ENCODE assay signal across 8 mouse cellular contexts in the genomic region with DNA sequence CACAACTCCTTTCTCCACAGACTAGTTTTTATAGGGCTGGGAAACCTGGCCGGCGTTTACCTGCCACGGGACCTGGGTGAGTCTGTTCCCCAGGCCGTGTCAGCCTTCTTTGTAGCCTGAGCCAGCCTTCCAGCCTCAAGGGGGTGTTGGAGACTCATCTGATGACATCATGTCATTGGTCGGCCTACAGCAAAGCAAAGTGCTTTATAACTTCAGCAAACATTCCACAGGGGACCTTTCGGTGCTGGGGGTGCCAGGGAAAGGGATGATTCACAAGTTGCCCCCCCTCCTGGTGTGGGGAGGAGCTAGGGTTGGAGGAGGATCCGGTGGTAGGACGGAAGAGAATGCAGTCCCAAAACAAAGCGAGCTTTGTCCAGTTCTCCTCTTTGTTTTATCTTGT. TPM values are rescaled to one million over a fixed set of nuclear protein-coding genes. Genes with fewer than 3 reads are reported as not detected.
DNase-seq lines count a peak whose midpoint lies in the region; ATAC-seq and TF ChIP-seq lines count a peak whose summit lies in the region.

No protein-coding gene starts in this region.

- H3K4me3 ChIP-seq in intestine, embryonic 14.5 days (ENCODE audit: low read depth, low read length): peak overlapping the region; percentile 57
- 0 out of 2 replicates have a peak overlapping the region, but pooled peaks have one; percentile 9 for H3K4me3 ChIP-seq in liver, postnatal 0 days (ENCODE audit: low read depth, low read length)

- TF ChIP-seq CTCF in liver, postnatal 0 days (IDR thresholded peaks at IDR 0.05; ENCODE audit: low read depth): 0 out of 2 replicates have a peak, but pooled peaks have one; percentile 9

- H3K4me1 ChIP-seq in intestine, embryonic 14.5 days (replicated peaks; ENCODE audit: control insufficient read depth, insufficient read depth, low read length): peaks cover 36% of the 10 kb centered on the region
- peaks cover 26% of the 10 kb centered on the region for H3K4me1 ChIP-seq in liver, postnatal 0 days (ENCODE audit: insufficient read depth)

- peak overlapping the region; percentile 95 for H3K27ac ChIP-seq in intestine, embryonic 14.5 days (ENCODE audit: low read depth)
- H3K27ac ChIP-seq in liver, postnatal 0 days (ENCODE audit: low read depth): peak overlapping the region; percentile 97; the same call in 1 of the 2 replicates

- intact Hi-C loops in gastrocnemius, postnatal 14 days (cut with DNase I; ENCODE audit: low total_unique reads): no loop called here

- H3K9me3 ChIP-seq in intestine, embryonic 14.5 days (ENCODE audit: control insufficient read depth, low read length): no peaks in the 10 kb centered on the region
- no peaks in the 10 kb centered on the region for H3K9me3 ChIP-seq in liver, postnatal 0 days (ENCODE audit: low read length)

- peak; percentile 52 for DNase-seq in right cerebral cortex, adult 18-20 months
- DNase-seq in right cerebral cortex, postnatal 4 days: no peak
- peak; percentile 78 for DNase-seq in gastrocnemius, postnatal 14 days
- peak; percentile 80 for DNase-seq in intestine, embryonic 14.5 days (ENCODE audit: low spot score)
- DNase-seq in liver, postnatal 0 days: no peak
- no peak for DNase-seq in c-Kit-positive CD71-positive TER-119-positive erythroid progenitor cells, embryonic 14.5 days (ENCODE audit: low spot score)
- DNase-seq in cerebellum, adult 9-11 months: no peak
- DNase-seq in frontal cortex, postnatal 14 days (ENCODE audit: low spot score in 2 of 2): no peak

- peak overlapping the region; percentile 73 for H3K4me2 ChIP-seq in intestine, embryonic 14.5 days (ENCODE audit: low read length)
- H3K4me2 ChIP-seq in liver, postnatal 0 days (ENCODE audit: low read depth, low read length): peak overlapping the region; percentile 75

- WGBS in intestine, embryonic 14.5 days: 23% methylated on average over 9 of the region's 9 CpGs
- 32% methylated on average over 9 of the region's 9 CpGs for WGBS in liver, postnatal 0 days (ENCODE audit: insufficient replicate concordance)

- no peak for TF ChIP-seq EP300 in liver, postnatal 0 days (IDR thresholded peaks at IDR 0.05; ENCODE audit: low read depth)

- H3K36me3 ChIP-seq in intestine, embryonic 14.5 days (ENCODE audit: control insufficient read depth, insufficient read depth, low read length): peaks cover 19% of the 10 kb centered on the region
- peaks cover 16% of the 10 kb centered on the region for H3K36me3 ChIP-seq in liver, postnatal 0 days (replicated peaks; ENCODE audit: insufficient read depth, low read length)

- ATAC-seq in intestine, embryonic 14.5 days (replicated peaks; ENCODE audit: low FRiP score, low TSS enrichment, low read depth): peak; percentile 53
- no peak for ATAC-seq in liver, postnatal 0 days

- peak overlapping the region; percentile 91 for H3K9ac ChIP-seq in intestine, embryonic 14.5 days (ENCODE audit: low read length)
- peak overlapping the region; percentile 28; the same call in 1 of the 2 replicates for H3K9ac ChIP-seq in liver, postnatal 0 days (replicated peaks)

- no peaks in the 10 kb centered on the region for H3K27me3 ChIP-seq in intestine, embryonic 14.5 days (replicated peaks; ENCODE audit: control insufficient read depth, insufficient read depth, low read length)
- H3K27me3 ChIP-seq in liver, postnatal 0 days (ENCODE audit: insufficient read depth, low read length): peaks cover 18% of the 10 kb centered on the region

RNA-seq across cellular contexts. Expression of a gene that starts 2.4 kb away (rescaled TPM):
- 10 to 100 TPM; 22.7 to 23.6 TPM for total RNA-seq in gastrocnemius, postnatal 14 days (2021)
- polyA plus RNA-seq in intestine, embryonic 14.5 days (2014; fragmentation: Nextera tagmentation; extraction: Ambion mirVana): 44.9 and 45.7 TPM in 2 replicates
- 12.6 and 19.8 TPM in 2 replicates for polyA plus RNA-seq in liver, postnatal 0 days (2015; fragmentation: Nextera tagmentation; extraction: Ambion mirVana)

RNA-seq across cellular contexts. Expression of a gene that starts 10.5 kb away (rescaled TPM):
- total RNA-seq in gastrocnemius, postnatal 14 days (2021): not detected
- 776 and 848 TPM in 2 replicates for polyA plus RNA-seq in intestine, embryonic 14.5 days (2014; fragmentation: Nextera tagmentation; extraction: Ambion mirVana)
- polyA plus RNA-seq in liver, postnatal 0 days (2015; fragmentation: Nextera tagmentation; extraction: Ambion mirVana): 3.4 TPM in 2 replicates

RNA-seq across cellular contexts. Expression of a gene that starts 32.2 kb away (rescaled TPM):
- 10 to 100 TPM; 28.0 to 28.2 TPM for total RNA-seq in gastrocnemius, postnatal 14 days (2021)
- 38.1 and 44.4 TPM in 2 replicates for polyA plus RNA-seq in intestine, embryonic 14.5 days (2014; fragmentation: Nextera tagmentation; extraction: Ambion mirVana)
- 12.9 and 14.8 TPM in 2 replicates for polyA plus RNA-seq in liver, postnatal 0 days (2015; fragmentation: Nextera tagmentation; extraction: Ambion mirVana)

RNA-seq across cellular contexts. Expression of a gene that starts 41.9 kb away (rescaled TPM):
- total RNA-seq in gastrocnemius, postnatal 14 days (2021): 1 to 10 TPM; 9.6 to 9.7 TPM
- 7.3 and 8.6 TPM in 2 replicates for polyA plus RNA-seq in intestine, embryonic 14.5 days (2014; fragmentation: Nextera tagmentation; extraction: Ambion mirVana)
- polyA plus RNA-seq in liver, postnatal 0 days (2015; fragmentation: Nextera tagmentation; extraction: Ambion mirVana): 1.5 and 1.8 TPM in 2 replicates

RNA-seq across cellular contexts. Expression of a gene that starts 54.7 kb away (rescaled TPM):
- total RNA-seq in gastrocnemius, postnatal 14 days (2021): not detected
- 0.62 and 0.86 TPM in 2 replicates for polyA plus RNA-seq in intestine, embryonic 14.5 days (2014; fragmentation: Nextera tagmentation; extraction: Ambion mirVana)
- polyA plus RNA-seq in liver, postnatal 0 days (2015; fragmentation: Nextera tagmentation; extraction: Ambion mirVana): 0.07 TPM in 1 of 2 replicates, not detected in the other

Comparison
In these comparisons a context has a peak if more than half of its experiments do, and no peak if none do; other contexts are left out.
1. DNase-seq: peak in right cerebral cortex, adult 18-20 months (single experiment), gastrocnemius, postnatal 14 days (single experiment) and intestine, embryonic 14.5 days (single experiment); none in right cerebral cortex, postnatal 4 days (single experiment), liver, postnatal 0 days (single experiment), c-Kit-positive CD71-positive TER-119-positive erythroid progenitor cells, embryonic 14.5 days (single experiment), cerebellum, adult 9-11 months (single experiment) and frontal cortex, postnatal 14 days (0 of 2).
2. RNA of a gene that starts 10.5 kb away (polyA plus RNA-seq): 776 to 848 TPM in intestine, embryonic 14.5 days; 3.4 TPM in liver, postnatal 0 days; every median in the first group is over 100 times any median in the second.